Mouse (Mus musculus): ENCODE data around the gene Zfr2.
A peak's percentile ranks its signal among the peaks of the same experiment; 100 is the strongest.

DNA sequence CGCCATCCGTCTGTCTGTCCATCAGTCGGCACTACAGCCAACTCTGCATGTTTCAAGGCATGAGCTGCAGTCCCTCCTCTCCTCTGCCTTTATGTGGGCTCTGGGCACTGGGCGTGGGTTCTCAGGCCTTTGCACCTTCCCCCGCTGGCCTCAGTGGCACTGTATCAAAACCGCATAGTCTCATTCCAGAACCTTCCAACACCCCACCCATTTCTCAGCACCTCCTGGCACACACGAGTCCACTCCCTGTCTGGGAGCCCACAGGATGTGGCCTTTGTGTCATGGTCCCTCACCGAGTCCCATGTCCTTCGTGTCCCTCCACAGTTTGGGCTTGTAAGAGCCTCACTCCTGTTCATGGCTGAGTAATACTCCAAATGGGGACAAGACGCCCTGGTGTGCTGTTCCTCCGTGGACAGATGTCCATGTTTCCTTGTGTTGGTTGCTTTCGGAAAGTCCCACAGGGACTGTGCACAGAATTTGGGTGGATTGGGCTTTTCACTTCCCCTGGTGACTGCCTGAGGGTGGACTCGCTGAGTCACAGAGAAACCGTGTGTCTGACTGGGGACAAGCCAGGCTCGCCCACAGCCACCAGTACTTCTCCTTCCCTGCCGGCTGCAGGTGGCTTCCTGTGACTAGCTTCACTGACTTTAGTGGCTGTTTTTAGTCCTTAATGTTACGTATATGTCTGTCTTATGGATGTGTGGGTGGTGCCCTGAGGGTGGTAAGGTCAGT, 65.6 kb downstream of the Zfr2 start:
- TF ChIP-seq CTCF (IDR thresholded peaks at IDR 0.05; ENCODE audit: extremely low read depth, insufficient read depth, low read length) (no peak), POLR2A (IDR thresholded peaks at IDR 0.05; ENCODE audit: extremely low read depth, insufficient read depth, low read length) (0 out of 2 replicates have a peak, but pooled peaks have one; percentile 31)
